Mouse (Mus musculus): ENCODE measurements at regions not wholly inside any gene's neighbourhood (a gene's known extent, or its start where the extent isn't known, plus 50 kb on each side); places are given as distances from the start of the nearest gene placed in this dataset.

DNA sequence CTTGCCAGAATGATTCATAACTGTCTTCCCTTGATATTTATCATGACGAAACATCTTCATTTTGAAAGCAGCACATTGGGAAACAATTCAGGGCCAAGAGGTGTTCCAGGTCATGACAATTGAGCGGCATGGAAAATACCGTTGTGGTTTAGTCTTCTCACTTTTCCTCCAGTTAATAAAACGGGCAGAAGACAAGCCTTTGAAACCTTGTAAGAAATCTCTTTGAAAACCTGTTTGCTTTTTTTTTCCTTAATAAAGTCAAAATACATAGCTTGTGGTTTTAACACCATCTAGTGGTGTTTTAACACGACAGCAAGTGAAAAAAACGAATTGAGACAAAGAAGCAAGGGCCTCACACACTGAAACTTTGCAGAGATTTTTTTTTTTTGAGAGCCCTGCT, 1389.0 kb upstream of the Acvr2a start:
- DNase-seq (ENCODE audit: low read depth) = no peak

DNA sequence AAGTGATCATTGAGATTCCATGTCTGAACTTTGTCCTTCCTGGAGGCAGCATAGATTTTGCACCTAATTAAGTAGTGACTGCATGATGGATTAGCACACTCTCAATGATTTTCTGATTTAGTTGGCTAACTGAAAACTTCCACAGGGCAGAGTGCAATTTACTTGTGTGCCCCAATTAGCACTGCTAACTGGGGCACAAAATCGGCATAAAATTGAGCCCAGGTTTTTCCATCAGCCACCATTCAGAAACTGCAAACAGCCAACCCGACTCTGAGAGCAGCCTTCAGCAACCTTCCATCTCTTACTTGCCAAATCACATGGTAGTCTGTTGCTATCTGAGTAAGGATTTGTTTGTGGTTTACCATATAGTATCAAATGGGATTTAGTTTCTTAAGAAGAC, 1384.1 kb upstream of the Acvr2a start:
- DNase-seq (ENCODE audit: low read depth) = no peak

DNA sequence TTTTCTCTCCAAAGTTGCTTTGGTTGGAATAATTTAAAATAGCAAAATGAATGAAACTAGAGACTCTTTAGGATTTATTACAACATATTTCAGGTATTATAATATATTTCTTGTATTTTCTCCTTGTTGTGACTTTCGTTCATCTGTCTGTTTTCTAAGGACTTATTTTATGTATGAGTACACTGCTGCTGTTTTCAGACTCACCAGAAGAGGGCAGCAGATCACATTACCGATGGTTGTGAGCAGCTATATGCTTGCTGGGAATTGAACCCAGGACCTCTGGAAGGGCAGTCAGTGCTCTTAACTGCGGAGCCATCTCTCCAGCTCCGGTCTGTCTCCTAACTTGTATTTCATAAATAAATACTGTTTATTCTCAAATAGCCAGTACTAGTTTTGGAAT, 1347.9 kb upstream of the Acvr2a start:
- no peak for DNase-seq (ENCODE audit: low read depth)

DNA sequence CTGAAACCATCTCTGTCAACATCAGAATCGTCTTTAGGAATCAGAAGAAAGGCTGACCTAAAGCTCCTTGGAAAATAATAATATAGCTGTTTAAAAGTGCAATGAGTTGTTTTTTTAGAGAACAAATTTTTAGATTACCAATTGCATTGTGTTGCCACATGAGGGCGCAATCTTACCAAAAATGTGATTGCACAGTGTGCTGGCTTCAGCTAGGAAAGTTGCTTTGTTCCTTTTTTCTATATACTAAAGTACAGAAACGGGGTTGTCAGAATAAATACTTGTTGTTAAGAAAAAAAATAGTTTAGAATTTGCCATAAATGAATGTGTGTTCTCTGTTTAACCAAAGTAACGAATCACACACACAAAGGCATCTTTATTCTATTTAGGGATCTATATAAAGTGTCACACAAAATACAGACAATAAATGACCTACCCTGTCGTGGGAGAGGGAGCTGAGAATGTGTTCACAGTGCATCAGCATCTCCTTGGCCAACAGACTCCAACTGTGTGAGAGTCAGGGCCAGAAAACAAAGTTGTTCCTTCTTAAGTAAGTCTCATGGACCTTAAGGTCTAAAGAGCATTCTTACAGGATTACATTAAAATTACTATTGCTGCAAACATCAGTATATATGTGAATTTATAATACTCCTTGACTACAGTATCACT, 1321.9 kb upstream of the Acvr2a start:
- DNase-seq (ENCODE audit: low read depth) = peak; percentile 0

All from c-Kit-positive CD71-positive TER-119-negative erythroid progenitor cells, embryonic 14.5 days (primary cell).